Mouse (Mus musculus): ENCODE data around the gene 4933402J07Rik. TPM values are rescaled to one million over a fixed set of nuclear protein-coding genes. Genes with fewer than 3 reads are reported as not detected.

Gene 4933402J07Rik
- total and polyA plus RNA-seq, 2 experiments: not detected

- Histone ChIP-seq H3K27me3 (ENCODE audit: control insufficient read depth, insufficient read depth, low read length) (no peaks in the 10 kb centered on the region), H3K79me2 (ENCODE audit: control insufficient read depth, insufficient read depth, low read length) (no peaks in the 10 kb centered on the region), H3K4me1 (ENCODE audit: control insufficient read depth, insufficient read depth, low read length) (no peaks in the 10 kb centered on the region), H3K27ac (replicated peaks; ENCODE audit: insufficient read depth, low read depth, low read length) (no peak overlapping the region), H3K9ac (ENCODE audit: low read depth, low read length) (no peak overlapping the region), H3K4me3 (ENCODE audit: insufficient read depth, low read depth, low read length) (no peak overlapping the region), H3K36me3 (ENCODE audit: control insufficient read depth, insufficient read depth, low read length) (no peaks in the 10 kb centered on the region)
- TF ChIP-seq POLR2A (IDR thresholded peaks at IDR 0.05; ENCODE audit: extremely low read depth, insufficient read depth, low read length) (no peak), CTCF (IDR thresholded peaks at IDR 0.05; ENCODE audit: low read depth, low read length) (no peak)
- 35% methylated on average over 13 of the region's 13 CpGs for WGBS
- no peak for DNase-seq (ENCODE audit: extremely low read depth, low read depth, low spot score)
Observed at GRCm38 (mm10) chr8:87569706-87570563, 6.3 kb downstream of the 4933402J07Rik start.

- no peaks in the 10 kb centered on the region for H3K36me3 ChIP-seq (ENCODE audit: control insufficient read depth, insufficient read depth, low read length)
- H3K4me3 ChIP-seq (ENCODE audit: insufficient read depth, low read depth, low read length): no peak overlapping the region
- no peak for DNase-seq (ENCODE audit: extremely low read depth, low read depth, low spot score)
- no peaks in the 10 kb centered on the region for H3K79me2 ChIP-seq (ENCODE audit: control insufficient read depth, insufficient read depth, low read length)
- no peak for TF ChIP-seq POLR2A (IDR thresholded peaks at IDR 0.05; ENCODE audit: extremely low read depth, insufficient read depth, low read length)
- TF ChIP-seq CTCF (IDR thresholded peaks at IDR 0.05; ENCODE audit: low read depth, low read length): no peak
- H3K27ac ChIP-seq (replicated peaks; ENCODE audit: insufficient read depth, low read depth, low read length): no peak overlapping the region
- no peaks in the 10 kb centered on the region for H3K27me3 ChIP-seq (ENCODE audit: control insufficient read depth, insufficient read depth, low read length)
- H3K9ac ChIP-seq (ENCODE audit: low read depth, low read length): no peak overlapping the region
- no peaks in the 10 kb centered on the region for H3K4me1 ChIP-seq (ENCODE audit: control insufficient read depth, insufficient read depth, low read length)
- WGBS: 2% methylated on average over 8 of the region's 8 CpGs
Observed at GRCm38 (mm10) chr8:87570564-87570855, 6.9 kb downstream of the 4933402J07Rik start.

- no peaks in the 10 kb centered on the region for H3K36me3 ChIP-seq (ENCODE audit: control insufficient read depth, insufficient read depth, low read length)
- TF ChIP-seq CTCF (IDR thresholded peaks at IDR 0.05; ENCODE audit: low read depth, low read length) (no peak), POLR2A (IDR thresholded peaks at IDR 0.05; ENCODE audit: extremely low read depth, insufficient read depth, low read length) (no peak)
- 13% methylated on average over 7 of the region's 7 CpGs for WGBS
- no peak for DNase-seq (ENCODE audit: extremely low read depth, low read depth, low spot score)
- no peaks in the 10 kb centered on the region for H3K4me1 ChIP-seq (ENCODE audit: control insufficient read depth, insufficient read depth, low read length)
- no peaks in the 10 kb centered on the region for H3K79me2 ChIP-seq (ENCODE audit: control insufficient read depth, insufficient read depth, low read length)
- H3K27ac ChIP-seq (replicated peaks; ENCODE audit: insufficient read depth, low read depth, low read length): no peak overlapping the region
- H3K4me3 ChIP-seq (ENCODE audit: insufficient read depth, low read depth, low read length): no peak overlapping the region
- H3K9ac ChIP-seq (ENCODE audit: low read depth, low read length): no peak overlapping the region
- H3K27me3 ChIP-seq (ENCODE audit: control insufficient read depth, insufficient read depth, low read length): no peaks in the 10 kb centered on the region
Observed at GRCm38 (mm10) chr8:87570880-87571279, 7.2 kb downstream of the 4933402J07Rik start.

- no peaks in the 10 kb centered on the region for H3K36me3 ChIP-seq (ENCODE audit: control insufficient read depth, insufficient read depth, low read length)
- no peaks in the 10 kb centered on the region for H3K79me2 ChIP-seq (ENCODE audit: control insufficient read depth, insufficient read depth, low read length)
- DNase-seq (ENCODE audit: extremely low read depth, low read depth, low spot score): peak; percentile 17
- H3K4me3 ChIP-seq (ENCODE audit: insufficient read depth, low read depth, low read length): no peak overlapping the region
- H3K27ac ChIP-seq (replicated peaks; ENCODE audit: insufficient read depth, low read depth, low read length): no peak overlapping the region
- no peaks in the 10 kb centered on the region for H3K4me1 ChIP-seq (ENCODE audit: control insufficient read depth, insufficient read depth, low read length)
- H3K9ac ChIP-seq (ENCODE audit: low read depth, low read length): no peak overlapping the region
- WGBS: 0% methylated on average over 2 of the region's 2 CpGs
- H3K27me3 ChIP-seq (ENCODE audit: control insufficient read depth, insufficient read depth, low read length): no peaks in the 10 kb centered on the region
- no peak for TF ChIP-seq POLR2A (IDR thresholded peaks at IDR 0.05; ENCODE audit: extremely low read depth, insufficient read depth, low read length)
- peak; percentile 88 for TF ChIP-seq CTCF (IDR thresholded peaks at IDR 0.05; ENCODE audit: low read depth, low read length)
Observed at GRCm38 (mm10) chr8:87594272-87594671, 30.6 kb downstream of the 4933402J07Rik start.

GRCm38 (mm10) chr8:87602731-87603130 lies 39.1 kb downstream of the 4933402J07Rik start:
- Histone ChIP-seq H3K9ac (ENCODE audit: low read depth, low read length) (no peak overlapping the region), H3K79me2 (ENCODE audit: control insufficient read depth, insufficient read depth, low read length) (no peaks in the 10 kb centered on the region), H3K36me3 (ENCODE audit: control insufficient read depth, insufficient read depth, low read length) (no peaks in the 10 kb centered on the region), H3K4me3 (ENCODE audit: insufficient read depth, low read depth, low read length) (no peak overlapping the region), H3K27me3 (ENCODE audit: control insufficient read depth, insufficient read depth, low read length) (no peaks in the 10 kb centered on the region), H3K4me1 (ENCODE audit: control insufficient read depth, insufficient read depth, low read length) (no peaks in the 10 kb centered on the region), H3K27ac (replicated peaks; ENCODE audit: insufficient read depth, low read depth, low read length) (no peak overlapping the region)
- no peak for TF ChIP-seq CTCF (IDR thresholded peaks at IDR 0.05; ENCODE audit: low read depth, low read length)
- TF ChIP-seq POLR2A (IDR thresholded peaks at IDR 0.05; ENCODE audit: extremely low read depth, insufficient read depth, low read length): no peak
- DNase-seq (ENCODE audit: extremely low read depth, low read depth, low spot score): no peak
- 82% methylated on average over 2 of the region's 2 CpGs for WGBS

- 89% methylated on average over 7 of the region's 7 CpGs for WGBS
- Histone ChIP-seq H3K4me3 (ENCODE audit: insufficient read depth, low read depth, low read length) (no peak overlapping the region), H3K4me1 (ENCODE audit: control insufficient read depth, insufficient read depth, low read length) (no peaks in the 10 kb centered on the region), H3K79me2 (ENCODE audit: control insufficient read depth, insufficient read depth, low read length) (no peaks in the 10 kb centered on the region), H3K27ac (replicated peaks; ENCODE audit: insufficient read depth, low read depth, low read length) (no peak overlapping the region), H3K36me3 (ENCODE audit: control insufficient read depth, insufficient read depth, low read length) (no peaks in the 10 kb centered on the region), H3K9ac (ENCODE audit: low read depth, low read length) (no peak overlapping the region), H3K27me3 (ENCODE audit: control insufficient read depth, insufficient read depth, low read length) (no peaks in the 10 kb centered on the region)
- DNase-seq (ENCODE audit: extremely low read depth, low read depth, low spot score): no peak
- TF ChIP-seq CTCF (IDR thresholded peaks at IDR 0.05; ENCODE audit: low read depth, low read length): no peak
- TF ChIP-seq POLR2A (IDR thresholded peaks at IDR 0.05; ENCODE audit: extremely low read depth, insufficient read depth, low read length): no peak
Observed at GRCm38 (mm10) chr8:87609110-87609509, 45.5 kb downstream of the 4933402J07Rik start.

All from liver, adult 2 months (tissue).